Mouse (Mus musculus) cerebellum, adult 11-12 months (tissue): ENCODE results near the gene Rsrp1.
"Not testable (repeated sequence)": the region's sequence is repeated elsewhere in the genome, so short reads cannot be mapped to it uniquely, and the experiment has no call there.

Source experiments
- DNase-seq: peaks from one replicate; pipeline ENCODE4 v3.0.0; 2022

Gene Rsrp1

DNA sequence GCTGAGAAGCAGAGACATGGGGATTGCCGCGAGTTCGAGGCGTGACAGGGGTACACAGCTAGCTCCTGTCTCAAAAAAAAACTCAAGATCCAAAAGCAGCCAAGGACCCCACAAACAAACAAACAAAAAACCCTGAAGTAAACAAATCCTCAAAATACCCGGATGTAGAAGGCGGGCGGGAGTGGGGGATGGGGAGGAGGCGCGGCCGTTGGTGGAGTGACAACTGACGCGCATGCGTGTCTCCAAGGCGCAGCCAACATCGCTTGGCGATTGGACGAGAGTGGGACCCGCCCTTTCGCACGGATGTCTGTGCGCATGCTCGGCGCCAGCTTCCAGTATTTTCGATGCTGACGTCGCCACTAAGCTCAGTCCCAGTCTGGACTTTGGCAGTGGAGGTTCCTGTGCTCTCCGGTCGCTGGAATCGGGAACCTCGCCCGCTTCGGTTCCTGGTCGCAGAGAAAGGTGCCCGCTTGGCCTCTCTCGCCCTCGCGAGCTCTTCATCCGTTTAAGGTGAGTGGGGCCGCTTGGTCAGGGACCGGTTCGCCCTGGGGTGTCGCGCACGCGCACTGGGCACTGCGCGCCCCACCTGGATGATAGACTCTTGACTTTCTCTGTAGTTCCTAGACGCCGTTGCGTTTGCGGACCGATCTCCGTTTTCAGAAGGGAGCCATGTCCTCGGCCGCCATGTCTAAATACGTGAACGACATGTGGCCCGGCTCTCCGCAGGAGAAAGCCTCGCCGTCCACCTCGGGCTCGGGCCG is at the start of gene Rsrp1:
Rsrp1 (plus strand) TSS at position 335 of the 761 bp plus-strand sequence.
- DNase-seq: peak; percentile 99

DNA sequence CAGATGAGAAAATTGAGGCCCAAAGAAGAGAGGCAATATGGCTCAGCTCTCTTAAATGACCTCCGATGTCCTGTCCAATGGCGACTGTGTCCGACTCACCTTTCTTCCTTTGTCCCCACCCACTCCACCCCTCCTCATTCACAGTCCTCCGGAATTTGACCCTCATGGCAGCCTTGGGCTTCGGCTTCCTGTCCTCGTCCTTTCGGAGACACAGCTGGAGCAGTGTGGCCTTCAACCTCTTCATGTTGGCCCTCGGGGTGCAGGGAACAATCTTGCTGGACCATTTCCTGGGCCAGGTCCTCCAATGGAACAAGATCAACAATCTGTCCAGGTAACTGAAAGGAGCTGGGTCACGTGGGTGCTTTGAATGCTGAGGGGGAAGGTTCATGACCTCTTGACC is 47.2 kb upstream of the Rsrp1 start:
- no peak for DNase-seq

DNA sequence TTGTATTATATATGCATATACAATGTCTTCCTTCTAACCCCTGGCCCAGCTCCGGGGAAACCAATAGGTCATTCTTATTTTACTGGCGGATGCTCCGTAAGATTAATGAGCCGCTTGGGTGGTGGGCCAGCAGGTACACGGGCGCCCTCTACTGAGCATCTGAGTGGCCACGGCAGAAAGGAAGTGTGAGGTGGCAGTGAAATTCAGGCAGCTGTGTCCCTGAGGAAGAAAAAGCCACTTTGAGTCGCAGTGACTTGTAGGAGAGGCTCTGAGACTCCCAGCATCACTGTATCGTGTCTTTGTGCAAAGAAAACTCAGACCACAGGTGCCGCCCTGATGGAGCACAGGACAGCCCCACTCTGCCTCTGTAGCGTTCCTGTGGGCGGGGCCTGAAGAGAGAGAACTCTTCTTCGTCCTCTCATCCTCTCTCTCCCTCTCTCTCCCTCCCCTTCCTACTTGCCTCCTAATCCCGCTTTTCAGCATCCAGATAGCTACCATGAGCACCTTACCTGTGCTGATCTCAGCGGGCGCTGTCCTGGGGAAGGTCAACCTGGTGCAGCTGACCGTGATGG is 43.9 kb upstream of the Rsrp1 start:
- peak; percentile 63 for DNase-seq

DNA sequence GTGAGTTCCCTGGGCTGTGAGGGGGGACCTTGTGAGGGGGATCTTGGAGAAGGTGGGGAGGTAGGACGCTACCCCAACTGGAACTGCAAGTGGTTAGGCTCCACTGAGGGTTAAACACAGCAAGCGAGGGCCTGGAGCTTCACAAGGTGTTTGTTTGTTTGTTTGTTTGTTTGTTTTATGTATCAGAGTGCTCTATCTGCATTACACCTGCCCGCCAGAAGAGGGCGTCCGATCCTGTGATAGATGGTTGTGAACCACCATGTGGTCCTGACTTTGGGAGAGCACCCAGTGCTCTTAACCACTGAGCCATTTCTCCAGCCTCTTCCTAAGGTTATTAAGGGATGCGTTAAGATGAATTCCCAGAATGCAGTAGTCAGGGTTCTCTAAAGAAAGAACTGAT is 43.4 kb upstream of the Rsrp1 start:
- DNase-seq: no peak

DNA sequence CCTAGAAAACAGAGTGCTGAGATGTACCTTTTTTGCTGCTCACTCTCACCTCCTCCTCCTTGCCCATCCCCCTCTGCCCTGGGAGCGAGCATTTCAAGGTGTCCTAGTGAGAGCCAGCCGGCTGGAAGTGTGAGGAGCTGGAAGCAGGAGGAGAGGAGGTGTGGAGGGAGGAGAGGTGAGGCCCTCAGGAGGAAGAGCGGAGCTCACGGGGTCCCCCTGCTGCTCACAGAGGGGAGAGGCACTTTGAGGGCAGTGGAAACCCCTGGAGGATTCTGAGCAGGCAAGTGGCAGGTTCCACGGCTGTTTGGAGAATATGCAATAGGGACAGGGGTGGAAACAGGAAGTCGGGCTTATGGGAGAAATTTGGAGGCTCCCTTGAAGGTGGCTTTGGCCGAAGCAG is 40.1 kb upstream of the Rsrp1 start:
- no peak for DNase-seq

- no peak for DNase-seq
These were observed 39.6 kb upstream of the Rsrp1 start for GRCm38 (mm10) chr4:134883808-134884207.

DNA sequence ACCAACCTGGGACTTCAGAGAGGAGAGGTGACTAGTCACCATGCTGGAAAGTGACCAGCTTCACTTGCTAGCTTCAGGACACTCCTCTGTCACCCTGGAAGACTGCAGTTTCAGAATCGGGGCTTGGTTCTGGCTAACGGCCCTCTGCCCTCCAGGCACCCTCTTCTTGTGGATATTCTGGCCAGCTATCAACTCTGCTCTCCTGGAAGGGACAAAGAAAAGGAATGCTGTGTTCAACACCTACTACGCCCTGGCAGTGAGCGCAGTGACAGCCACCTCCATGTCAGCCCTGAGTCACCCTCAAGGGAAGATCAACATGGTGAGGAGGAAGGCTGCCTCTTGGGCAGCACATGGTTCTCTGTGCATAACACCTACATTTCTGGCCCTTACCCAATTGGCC is 39.0 kb upstream of the Rsrp1 start:
- no peak for DNase-seq

DNA sequence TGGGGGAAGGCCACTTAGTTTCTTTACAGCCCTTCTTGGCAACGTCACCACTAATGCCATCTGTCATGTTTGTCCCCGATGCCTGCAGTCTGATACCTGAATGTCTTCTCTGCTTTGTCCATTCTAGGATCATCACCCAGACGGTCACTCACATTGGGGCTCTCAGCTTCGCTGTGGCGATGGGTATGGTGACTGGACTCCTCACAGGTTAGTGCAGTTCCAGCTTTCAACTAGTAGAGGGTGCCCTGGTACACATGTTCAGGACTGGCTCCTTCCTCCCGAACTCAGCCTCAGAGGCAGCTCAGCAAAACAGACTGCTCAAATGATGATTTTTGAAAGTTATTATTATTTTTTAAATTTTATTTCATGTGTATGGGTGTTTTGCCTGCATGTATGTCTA is 31.3 kb upstream of the Rsrp1 start:
- DNase-seq: peak; percentile 62

- no peak for DNase-seq
These were observed 26.1 kb upstream of the Rsrp1 start for GRCm38 (mm10) chr4:134897256-134897655.

- peak; percentile 54 for DNase-seq
These were observed 22.3 kb upstream of the Rsrp1 start for GRCm38 (mm10) chr4:134901126-134901525.

- DNase-seq: no peak
These were observed 20.3 kb upstream of the Rsrp1 start for GRCm38 (mm10) chr4:134903046-134903445.

GRCm38 (mm10) chr4:134911406-134911805 is 12.0 kb upstream of the Rsrp1 start:
- DNase-seq: not testable (repeated sequence)

- peak; percentile 57 for DNase-seq
These were observed 10.0 kb upstream of the Rsrp1 start for GRCm38 (mm10) chr4:134913413-134913812.

- DNase-seq: no peak
These were observed 9.1 kb upstream of the Rsrp1 start for GRCm38 (mm10) chr4:134914122-134914863.

DNA sequence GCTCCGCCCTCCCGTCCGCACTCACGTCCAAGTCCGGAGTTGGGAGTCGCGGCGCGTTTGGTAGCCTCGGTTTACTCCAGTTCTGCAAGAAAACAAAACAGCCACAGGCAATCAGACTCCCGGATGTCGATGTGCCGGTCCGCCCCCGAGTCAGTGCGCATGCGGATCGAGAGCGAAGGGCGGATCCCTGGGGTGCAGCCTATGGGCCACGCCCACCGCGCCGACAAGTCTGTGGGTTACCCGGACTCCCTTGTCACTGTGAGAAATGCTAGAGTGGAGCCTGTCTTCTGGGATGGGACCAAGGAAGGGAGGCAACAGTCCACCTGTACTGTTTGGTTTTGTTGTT is 8.6 kb upstream of the Rsrp1 start, which contains the start of gene Tmem50a:
Tmem50a (minus strand) TSS at position 161 of the 346 bp plus-strand sequence.
- peak; percentile 83 for DNase-seq

DNA sequence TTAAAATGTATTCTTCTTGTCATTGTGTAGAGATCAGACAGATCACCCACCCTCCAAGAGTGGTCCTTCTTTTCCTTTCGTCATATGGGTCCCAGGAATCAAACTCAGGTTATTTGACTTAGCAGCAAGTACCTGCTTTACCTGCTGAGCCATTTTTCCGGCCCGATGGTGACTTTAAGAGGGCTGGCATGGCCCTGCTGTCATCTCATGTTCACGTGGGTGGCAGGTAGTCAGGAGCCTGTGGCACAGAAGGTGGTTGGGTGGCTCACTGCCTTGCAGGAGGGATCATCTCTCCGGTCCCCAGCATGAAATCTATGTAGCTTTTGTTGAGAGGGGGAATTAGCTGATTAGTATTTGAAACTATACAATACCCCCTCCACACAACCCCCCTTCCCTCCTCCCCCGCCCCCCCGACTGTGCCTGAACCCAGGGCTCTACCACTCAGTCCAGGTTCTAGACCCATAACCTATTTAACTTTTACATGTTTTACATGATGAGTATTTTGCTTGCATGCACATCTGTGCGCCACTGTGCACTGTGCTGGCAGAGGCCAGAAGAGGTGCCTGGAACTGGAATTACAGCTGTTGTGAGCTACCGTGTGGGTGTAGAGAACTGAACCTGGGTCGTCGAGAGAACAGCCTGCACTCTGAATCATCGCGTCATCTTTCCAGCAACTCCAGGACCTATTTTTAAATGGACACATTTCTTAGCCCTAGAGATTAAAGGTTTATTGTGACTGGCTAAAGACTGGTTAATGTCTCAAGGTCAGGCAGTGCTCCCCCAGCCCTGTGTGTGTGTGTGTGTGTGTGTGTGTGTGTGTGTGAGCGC is 8.0 kb upstream of the Rsrp1 start:
- DNase-seq: no peak

DNA sequence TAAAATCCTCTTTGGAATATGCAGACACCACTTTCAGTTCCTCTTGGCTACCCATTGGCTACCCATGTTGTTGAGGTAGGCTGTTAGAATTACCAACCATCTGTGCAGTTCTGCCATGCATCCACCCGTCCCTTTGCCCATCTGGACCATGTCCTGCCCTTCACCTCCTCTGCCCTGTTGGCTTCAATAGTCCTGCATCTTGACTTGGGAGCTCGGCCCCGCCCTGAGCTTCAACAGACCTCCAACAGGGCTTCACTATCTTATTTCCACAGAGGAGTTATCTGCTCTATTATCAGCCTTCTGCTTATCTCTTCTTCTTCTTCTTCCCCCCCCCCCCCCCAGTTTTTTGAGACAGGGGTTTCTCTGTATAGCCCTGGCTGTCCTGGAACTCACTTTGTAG is 6.2 kb upstream of the Rsrp1 start:
- no peak for DNase-seq

DNA sequence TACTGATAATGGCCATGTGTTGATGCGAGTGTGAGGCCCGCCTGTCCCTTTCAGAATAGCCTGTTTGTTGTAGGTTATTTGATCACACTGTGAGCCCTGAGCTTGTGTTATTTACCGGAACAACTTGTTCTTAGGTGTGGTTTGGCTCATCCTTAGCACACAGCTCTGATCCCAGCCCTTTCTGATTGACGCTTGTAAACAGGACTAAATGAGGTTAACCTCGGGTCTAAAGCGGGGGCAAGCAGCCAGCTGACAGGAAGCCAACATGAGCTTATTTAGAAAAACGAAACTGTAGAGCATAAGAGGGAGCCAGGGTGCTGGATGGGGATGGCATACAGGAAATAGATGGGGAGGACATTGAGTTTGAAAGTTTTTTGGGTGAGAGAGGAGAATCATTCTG is 5.0 kb upstream of the Rsrp1 start:
- no peak for DNase-seq

- DNase-seq: no peak
These were observed 3.5 kb upstream of the Rsrp1 start for GRCm38 (mm10) chr4:134919733-134920540.

- DNase-seq: no peak
These were observed 2.8 kb upstream of the Rsrp1 start for GRCm38 (mm10) chr4:134920631-134921030.

DNA sequence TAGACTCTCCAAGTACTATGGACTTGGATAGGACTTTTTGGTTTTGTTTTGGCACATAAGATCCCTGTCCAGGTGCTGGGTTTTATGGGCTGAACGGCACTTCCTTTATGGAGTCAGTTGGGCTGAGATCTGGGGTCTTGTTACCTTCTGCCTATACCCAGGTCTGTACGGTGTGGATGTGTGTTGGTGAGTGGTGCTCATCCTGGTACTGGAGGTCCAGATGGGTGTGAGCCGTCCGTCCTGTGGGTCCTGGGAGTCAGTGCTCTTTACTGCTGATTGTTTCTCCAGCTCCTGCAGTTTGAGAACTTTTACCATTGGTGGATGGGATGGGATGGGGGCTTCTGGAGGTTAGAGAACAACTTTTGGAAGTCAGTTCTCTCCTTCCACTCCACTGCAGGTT is 1.7 kb upstream of the Rsrp1 start:
- peak; percentile 47 for DNase-seq
